Mouse (Mus musculus) liver, embryonic 12.5 days (tissue): Measurements from ENCODE around the gene Tomt. TPM values are rescaled to one million over a fixed set of nuclear protein-coding genes. Genes with fewer than 3 reads are reported as not detected.

Experiments used
- ATAC-seq: fragments of 200-750 bp; cut with Nextera tagmentation; 2 replicates; pipeline ENCODE4 v1.8.0; 2017; ENCODE audit warnings: moderate number of reproducible peaks, mild to moderate bottlenecking, moderate library complexity
- H3K27ac ChIP-seq: fragments of 300-500 bp; sonication (generic); 2 replicates; pipeline ENCODE4 v1.5.1; 2016; ENCODE audit warnings: mild to moderate bottlenecking
- H3K27me3 ChIP-seq: fragments of 300-500 bp; sonication (generic); replicated peaks from 2 replicates; pipeline ENCODE4 v1.6.1; 2016; ENCODE audit warnings: mild to moderate bottlenecking, moderate library complexity
- H3K36me3 ChIP-seq: fragments of 300-500 bp; sonication (generic); 2 replicates; pipeline ENCODE4 v1.6.1; 2016; ENCODE audit warnings: mild to moderate bottlenecking, moderate library complexity
- H3K4me1 ChIP-seq: fragments of 300-500 bp; sonication (generic); 2 replicates; pipeline ENCODE4 v1.6.1; 2016
- H3K4me2 ChIP-seq: fragments of 300-500 bp; sonication (generic); 2 replicates; pipeline ENCODE4 v1.6.1; 2016; ENCODE audit warnings: mild to moderate bottlenecking, moderate library complexity
- H3K4me3 ChIP-seq: fragments of 300-500 bp; sonication (generic); 2 replicates; pipeline ENCODE4 v1.5.1; 2016; ENCODE audit warnings: mild to moderate bottlenecking, moderate library complexity
- H3K9ac ChIP-seq: fragments of 300-500 bp; sonication (generic); 2 replicates; pipeline ENCODE4 v1.6.1; 2016; ENCODE audit warnings: mild to moderate bottlenecking, moderate library complexity
- H3K9me3 ChIP-seq: fragments of 300-500 bp; sonication (generic); replicated peaks from 2 replicates; pipeline ENCODE4 v1.6.1; 2016; ENCODE audit warnings: mild to moderate bottlenecking, moderate library complexity
- WGBS: fragments of 180-500 bp; shearing (Covaris S2); methylation state at CpG from one replicate; pipeline ENCODE4 v1.1.7; 2016; ENCODE audit not compliant: insufficient replicate concordance; 5-methylcytosine and 5-hydroxymethylcytosine counted together
- polyA plus RNA-seq: library from polyadenylated mRNA; unstranded; fragments of >200 nt; fragmentation: Nextera tagmentation; extraction: Ambion mirVana; gene quantifications from 2 replicates; pipeline ENCODE4 v1.2.1, GENCODE M21; 2016

Tomt gene
- polyA plus RNA-seq, 1 experiment from 2014 or later, result 0.30 TPM

DNA sequence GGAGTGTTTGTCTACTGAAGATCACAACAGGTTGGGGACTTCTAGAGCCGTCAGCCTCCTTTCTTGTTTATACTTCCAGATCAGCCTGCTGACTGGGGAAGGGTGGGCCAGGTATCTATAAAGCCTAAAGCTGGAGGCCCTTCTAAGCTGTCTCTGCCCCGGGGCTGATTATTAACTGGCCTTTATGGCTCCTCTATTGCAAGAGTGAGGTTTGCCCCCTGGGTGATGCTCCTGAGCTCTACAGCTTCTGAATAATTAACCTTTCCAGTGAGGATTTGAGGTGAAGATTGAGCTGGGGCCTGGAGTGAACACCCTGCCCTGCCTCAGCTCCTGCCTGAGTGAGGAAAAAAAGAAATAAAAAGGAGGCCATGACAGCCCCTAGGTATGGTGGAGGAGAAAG, 35.5 kb downstream of the Tomt start, which contains the start of gene Folr1:
Gene Folr1 (minus strand): TSS at position 160 of the 400 bp plus-strand sequence.
- Histone ChIP-seq H3K27ac (no peak within 1 kb of the TSS), H3K4me3 (no peak within 1 kb of the TSS), H3K9me3 (no peaks in the 10 kb centered on the region), H3K36me3 (no peaks in the 10 kb centered on the region), H3K4me1 (no peaks in the 10 kb centered on the region), H3K4me2 (no peak within 1 kb of the TSS), H3K9ac (no peak within 1 kb of the TSS), H3K27me3 (0 out of 2 replicates have a peak, but pooled peaks cover 4% of the 10 kb centered on the region)
- ATAC-seq, result no peak
- WGBS, result 60% methylated on average over 2 of the region's 2 CpGs

DNA sequence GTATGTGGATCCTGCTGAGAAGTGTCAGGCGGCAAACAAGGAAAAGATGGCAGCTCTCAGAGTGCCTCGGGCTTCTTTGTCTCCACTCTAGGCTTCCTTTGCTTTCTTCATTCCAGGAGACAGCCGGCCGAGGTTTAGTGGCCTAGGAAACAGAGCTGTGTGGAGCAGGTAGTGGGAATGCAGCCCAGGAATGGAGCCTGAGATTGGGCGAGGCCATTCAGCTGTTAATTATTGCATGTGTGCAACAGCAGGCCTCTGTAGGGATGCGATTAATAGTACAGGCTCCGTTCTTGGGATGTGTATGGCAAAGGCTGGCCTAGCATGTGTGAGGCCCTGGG, 37.0 kb downstream of the Tomt start:
- no peak overlapping the region for H3K4me2 ChIP-seq
- no peak overlapping the region for H3K27ac ChIP-seq
- 65% methylated on average over 7 of the region's 7 CpGs for WGBS
- 0 out of 2 replicates have a peak, but pooled peaks cover 4% of the 10 kb centered on the region for H3K27me3 ChIP-seq
- H3K4me1 ChIP-seq, result no peaks in the 10 kb centered on the region
- no peaks in the 10 kb centered on the region for H3K9me3 ChIP-seq
- H3K36me3 ChIP-seq, result no peaks in the 10 kb centered on the region
- H3K4me3 ChIP-seq, result no peak overlapping the region
- no peak overlapping the region for H3K9ac ChIP-seq
- no peak for ATAC-seq

DNA sequence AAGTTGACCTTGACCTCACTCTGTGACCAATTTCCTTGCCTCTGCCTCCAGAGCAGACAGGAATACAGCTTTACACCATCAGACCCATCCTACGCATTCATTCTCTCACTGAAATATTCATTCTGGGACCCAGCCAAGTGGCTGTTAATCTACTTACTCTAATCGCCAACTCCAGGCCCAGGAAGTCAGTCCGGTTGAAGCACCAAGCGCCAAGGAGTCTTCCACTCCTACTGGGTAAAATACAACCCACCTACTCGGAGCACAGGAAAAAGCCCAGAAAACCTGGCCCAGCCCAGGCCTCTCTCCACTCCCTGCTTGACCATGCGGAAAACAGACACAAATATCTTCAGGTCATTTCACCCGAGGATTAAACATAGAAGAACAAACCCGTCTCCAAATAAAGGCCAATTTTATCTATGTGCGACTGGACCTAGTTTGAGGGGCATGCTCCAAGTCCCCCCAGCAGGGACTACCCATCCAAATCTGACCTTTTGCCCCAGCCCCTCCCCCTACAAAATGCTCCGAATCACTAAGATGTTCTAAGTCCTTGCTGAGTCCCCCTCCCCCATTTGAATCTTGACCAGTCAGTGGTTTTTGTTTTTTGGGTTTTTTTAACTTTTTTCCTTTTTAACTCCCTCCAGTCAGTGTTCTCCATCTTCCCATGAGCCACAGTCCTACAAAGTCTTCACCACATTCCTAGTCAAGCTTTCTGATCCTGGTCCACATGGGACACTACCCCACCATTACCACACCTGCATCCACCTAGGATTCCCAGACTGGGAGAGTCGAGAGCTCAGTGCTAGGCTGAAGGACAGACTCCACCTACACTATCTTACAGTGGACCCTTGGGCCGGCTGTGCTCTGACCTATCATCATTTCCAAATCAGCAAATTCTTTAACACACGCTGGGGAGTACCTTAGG, 37.7 kb downstream of the Tomt start:
- ATAC-seq, result no peak
- H3K27ac ChIP-seq, result no peak overlapping the region
- 64% methylated on average over 13 of the region's 13 CpGs for WGBS

DNA sequence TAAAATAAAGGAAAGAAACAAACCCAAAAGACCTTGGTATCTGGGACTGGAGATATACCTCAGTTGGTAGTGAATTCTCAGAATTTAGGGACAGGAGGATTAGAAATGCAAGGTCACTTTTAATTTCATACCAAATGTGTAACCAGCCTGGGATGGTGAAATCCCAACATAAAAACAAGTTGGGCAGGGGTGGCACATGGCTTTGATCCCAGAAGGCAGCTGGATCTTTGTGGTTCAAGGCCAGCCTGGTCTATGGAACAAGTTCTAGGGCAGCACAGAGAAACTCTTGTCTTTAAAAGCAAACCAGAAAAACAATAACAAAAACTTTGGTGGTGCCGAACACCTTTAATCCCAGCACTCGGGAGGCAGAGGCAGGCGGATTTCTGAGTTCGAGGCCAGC, 38.7 kb downstream of the Tomt start:
- Histone ChIP-seq H3K9ac (no peak overlapping the region), H3K36me3 (no peaks in the 10 kb centered on the region), H3K27me3 (0 out of 2 replicates have a peak, but pooled peaks cover 4% of the 10 kb centered on the region), H3K27ac (no peak overlapping the region), H3K4me1 (no peaks in the 10 kb centered on the region), H3K4me3 (no peak overlapping the region), H3K4me2 (no peak overlapping the region), H3K9me3 (no peaks in the 10 kb centered on the region)
- no peak for ATAC-seq
- WGBS, result 80% methylated on average over 4 of the region's 4 CpGs

More for the DNA sequence above, 37.7 kb downstream of the Tomt start:
- H3K27me3 ChIP-seq, result 0 out of 2 replicates have a peak, but pooled peaks cover 4% of the 10 kb centered on the region
- H3K4me1 ChIP-seq, result no peaks in the 10 kb centered on the region
- H3K9ac ChIP-seq, result no peak overlapping the region
- H3K4me3 ChIP-seq, result no peak overlapping the region
- H3K36me3 ChIP-seq, result no peaks in the 10 kb centered on the region
- no peak overlapping the region for H3K4me2 ChIP-seq
- no peaks in the 10 kb centered on the region for H3K9me3 ChIP-seq

DNA sequence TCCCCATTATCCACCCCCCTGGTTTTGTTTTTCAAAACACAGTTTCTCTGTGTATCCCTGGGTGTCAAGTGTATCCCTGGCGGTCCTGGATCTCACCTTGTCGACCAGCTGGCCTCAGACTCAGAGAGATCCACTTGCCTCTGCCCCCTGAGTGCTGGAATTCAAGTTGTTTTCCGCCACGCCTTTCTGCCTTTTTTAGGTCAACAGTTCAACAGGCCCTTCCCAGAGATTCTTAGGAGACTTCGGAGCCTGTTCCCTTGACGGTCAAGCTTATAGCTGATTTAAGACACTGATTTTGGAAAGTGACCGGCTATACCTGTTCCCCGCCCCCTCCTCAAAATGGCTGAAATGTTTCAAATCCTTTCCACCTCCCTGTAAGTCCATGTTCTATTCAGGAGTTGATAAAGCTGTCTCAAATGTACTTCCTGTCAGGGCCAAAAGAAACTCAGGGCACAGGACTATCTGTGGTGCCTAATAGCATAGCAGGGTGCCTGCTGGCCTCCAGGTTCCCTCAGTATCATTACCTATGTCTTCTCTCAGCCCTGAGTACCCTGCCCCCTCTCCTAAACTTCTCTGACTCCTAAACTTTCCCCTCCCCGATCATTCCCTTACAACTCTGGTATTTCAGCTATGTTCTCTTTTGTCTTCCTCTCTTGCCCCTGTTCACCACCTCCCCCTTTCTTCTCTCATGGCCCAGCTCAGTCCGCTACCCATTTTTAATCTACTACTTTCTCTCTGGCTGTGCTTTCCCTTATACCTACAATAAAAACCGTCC, 39.5 kb downstream of the Tomt start:
- H3K9me3 ChIP-seq, result no peaks in the 10 kb centered on the region
- no peak for ATAC-seq
- 0 out of 2 replicates have a peak, but pooled peaks cover 4% of the 10 kb centered on the region for H3K27me3 ChIP-seq
- H3K36me3 ChIP-seq, result no peaks in the 10 kb centered on the region
- no peak overlapping the region for H3K4me3 ChIP-seq
- 71% methylated on average over 11 of the region's 11 CpGs for WGBS
- no peak overlapping the region for H3K4me2 ChIP-seq
- H3K4me1 ChIP-seq, result no peaks in the 10 kb centered on the region
- H3K27ac ChIP-seq, result no peak overlapping the region
- H3K9ac ChIP-seq, result no peak overlapping the region

DNA sequence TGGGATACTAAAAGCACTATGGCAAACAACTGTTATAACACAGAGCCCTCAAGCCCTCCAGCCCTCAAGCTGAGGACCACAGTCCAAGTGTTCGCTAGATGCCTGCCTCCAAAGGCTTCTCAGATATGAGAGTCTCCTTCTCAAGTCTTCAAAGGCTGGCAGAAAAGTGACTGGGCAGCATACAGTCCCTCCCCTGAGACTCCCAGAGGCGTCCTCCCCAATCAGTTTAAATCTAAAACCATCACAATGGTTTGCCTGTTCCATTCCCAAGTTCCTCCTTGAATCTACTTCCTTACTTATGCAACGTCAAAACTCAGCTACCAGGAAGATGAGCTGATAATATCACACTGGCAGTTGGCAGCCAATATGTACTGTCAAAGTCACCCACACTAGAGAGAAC, 42.7 kb downstream of the Tomt start, which contains the start of gene Anapc15:
Gene Anapc15 (plus strand): TSS at position 301 of the 400 bp plus-strand sequence.
- Histone ChIP-seq H3K36me3 (no peaks in the 10 kb centered on the region), H3K9ac (no peak within 1 kb of the TSS)
- ATAC-seq, result no peak

DNA sequence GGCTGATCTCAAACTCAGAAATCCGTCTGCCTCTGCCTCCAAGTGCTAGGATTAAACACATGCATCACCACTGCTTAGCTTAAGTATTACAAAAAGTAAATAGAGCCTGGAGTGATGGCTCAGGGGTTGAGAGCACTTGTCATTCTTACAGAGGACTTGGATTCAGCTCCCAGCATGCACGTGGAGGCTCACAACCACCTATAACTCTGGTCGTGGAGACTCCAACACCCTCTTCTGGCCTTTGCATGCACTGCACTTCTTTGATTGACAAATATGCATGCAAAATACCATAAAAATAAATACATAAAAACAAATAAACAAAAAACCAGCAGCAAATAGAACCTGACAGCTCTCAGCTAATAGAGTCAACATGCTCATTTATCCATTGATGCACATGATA, 43.9 kb downstream of the Tomt start:
- Histone ChIP-seq H3K9ac (no peak overlapping the region), H3K4me1 (no peaks in the 10 kb centered on the region), H3K36me3 (no peaks in the 10 kb centered on the region), H3K4me2 (no peak overlapping the region), H3K4me3 (no peak overlapping the region), H3K27me3 (no peaks in the 10 kb centered on the region), H3K9me3 (no peaks in the 10 kb centered on the region), H3K27ac (no peak overlapping the region)
- no peak for ATAC-seq
- 58% methylated on average over 3 of the region's 3 CpGs for WGBS

More for the DNA sequence above, 42.7 kb downstream of the Tomt start, which contains the start of gene Anapc15:
- Histone ChIP-seq H3K4me3 (no peak within 1 kb of the TSS), H3K4me1 (no peaks in the 10 kb centered on the region), H3K9me3 (no peaks in the 10 kb centered on the region), H3K27me3 (no peaks in the 10 kb centered on the region), H3K27ac (no peak within 1 kb of the TSS), H3K4me2 (no peak within 1 kb of the TSS)
- 45% methylated on average over 3 of the region's 3 CpGs for WGBS

DNA sequence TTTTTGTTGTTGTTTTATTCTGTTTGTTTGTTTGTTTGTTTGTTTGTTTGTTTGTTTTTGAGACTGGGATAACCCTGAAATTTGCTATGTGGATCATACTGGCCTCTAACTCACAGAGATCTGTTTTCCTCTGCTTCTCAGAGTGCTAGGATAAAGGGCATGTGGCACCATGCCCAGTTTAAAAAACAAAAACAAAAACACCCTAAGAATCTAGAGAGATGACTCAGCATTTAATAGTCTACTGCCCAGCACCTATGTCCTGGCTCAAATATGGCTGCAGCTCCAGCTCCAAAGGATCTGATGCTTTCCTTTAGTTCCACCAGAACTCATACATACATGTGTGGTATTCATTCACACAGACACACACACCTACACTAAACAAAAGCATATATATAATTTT, 45.2 kb downstream of the Tomt start:
- H3K9ac ChIP-seq, result no peak overlapping the region
- H3K4me2 ChIP-seq, result no peak overlapping the region
- no peak overlapping the region for H3K27ac ChIP-seq
- H3K4me1 ChIP-seq, result no peaks in the 10 kb centered on the region
- no peaks in the 10 kb centered on the region for H3K36me3 ChIP-seq
- ATAC-seq, result no peak
- H3K4me3 ChIP-seq, result no peak overlapping the region
- H3K27me3 ChIP-seq, result peaks cover 4% of the 10 kb centered on the region; the same call in 1 of the 2 replicates
- H3K9me3 ChIP-seq, result no peaks in the 10 kb centered on the region

DNA sequence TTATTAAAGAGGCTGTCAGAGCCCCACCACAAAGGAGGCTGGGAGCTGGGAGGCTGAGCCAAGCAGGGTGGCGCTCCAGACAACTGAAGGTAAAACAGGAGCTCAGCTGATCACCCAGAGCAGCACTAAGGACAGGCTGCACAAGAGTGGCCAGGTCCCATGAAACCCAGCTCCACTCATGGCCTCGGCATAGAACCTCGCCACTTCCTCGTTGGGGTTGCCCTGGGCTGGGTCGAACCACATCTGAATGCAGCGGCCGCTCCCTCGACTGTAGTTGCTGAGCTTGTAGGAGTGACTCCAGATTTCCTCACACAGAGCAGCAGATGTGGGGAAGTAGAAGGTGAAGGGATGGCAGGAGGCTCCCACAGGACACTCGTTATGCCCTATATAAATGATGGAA, 47.8 kb downstream of the Tomt start:
- no peaks in the 10 kb centered on the region for H3K9me3 ChIP-seq
- H3K4me1 ChIP-seq, result no peaks in the 10 kb centered on the region

DNA sequence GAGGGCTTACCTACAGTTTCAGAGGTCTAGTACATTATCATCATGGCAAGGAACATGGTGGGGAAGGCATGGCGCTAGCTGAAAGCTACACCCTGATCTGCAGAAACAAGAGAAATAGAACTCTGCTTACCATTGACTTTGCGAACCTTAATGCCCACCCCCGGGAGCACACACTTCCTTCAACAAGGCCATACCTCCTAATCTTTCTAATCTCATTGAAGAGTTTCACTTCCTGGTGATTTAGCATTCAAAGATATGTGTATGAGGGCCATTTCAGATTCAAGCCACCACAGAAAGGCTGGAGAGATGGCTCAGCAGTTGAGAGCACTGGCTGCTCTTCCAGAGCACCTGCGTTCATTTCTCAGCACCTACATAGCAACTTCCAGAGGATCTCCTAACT, 49.1 kb downstream of the Tomt start, which contains the start of gene Folr2:
Gene Folr2 (minus strand): TSS at position 101 of the 400 bp plus-strand sequence.
- WGBS, result 79% methylated on average over 4 of the region's 4 CpGs
- Histone ChIP-seq H3K27me3 (peaks cover 4% of the 10 kb centered on the region; the same call in 1 of the 2 replicates), H3K4me3 (no peak within 1 kb of the TSS), H3K36me3 (no peaks in the 10 kb centered on the region), H3K4me2 (no peak within 1 kb of the TSS), H3K4me1 (no peaks in the 10 kb centered on the region), H3K9ac (no peak within 1 kb of the TSS), H3K27ac (no peak within 1 kb of the TSS), H3K9me3 (no peaks in the 10 kb centered on the region)
- ATAC-seq, result no peak

More for the DNA sequence above, 47.8 kb downstream of the Tomt start:
- Histone ChIP-seq H3K27me3 (peaks cover 4% of the 10 kb centered on the region; the same call in 1 of the 2 replicates), H3K36me3 (no peaks in the 10 kb centered on the region), H3K27ac (no peak overlapping the region), H3K4me2 (no peak overlapping the region), H3K4me3 (no peak overlapping the region), H3K9ac (no peak overlapping the region)
- ATAC-seq, result no peak
- whole genome bisulfite sequencing, result 60% methylated on average over 9 of the region's 9 CpGs

DNA sequence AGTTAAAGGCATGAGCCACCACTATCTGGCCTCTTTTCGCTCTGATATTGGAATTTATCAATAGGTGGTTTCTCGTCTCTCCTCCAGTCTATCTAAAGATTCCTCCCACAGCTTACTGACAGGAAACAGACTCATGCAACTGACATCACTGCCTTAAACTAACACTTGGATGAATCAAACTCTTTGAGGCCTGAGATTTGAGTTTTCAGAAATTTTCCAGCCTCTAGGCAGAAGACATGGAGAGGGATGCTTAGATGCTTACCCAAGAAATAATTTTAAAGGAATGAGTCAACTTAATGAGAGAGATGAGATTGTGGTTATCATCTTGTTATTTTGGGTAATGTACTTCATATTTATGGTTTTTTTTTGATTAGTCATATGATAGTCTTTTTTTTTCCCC, 52.3 kb downstream of the Tomt start:
- Histone ChIP-seq H3K27ac (no peak overlapping the region), H3K4me1 (no peaks in the 10 kb centered on the region), H3K9me3 (no peaks in the 10 kb centered on the region), H3K4me3 (no peak overlapping the region), H3K4me2 (no peak overlapping the region), H3K36me3 (no peaks in the 10 kb centered on the region), H3K27me3 (peaks cover 7% of the 10 kb centered on the region; the same call in 1 of the 2 replicates), H3K9ac (no peak overlapping the region)
- WGBS, result 33% methylated on average over 2 of the region's 2 CpGs
- ATAC-seq, result no peak

DNA sequence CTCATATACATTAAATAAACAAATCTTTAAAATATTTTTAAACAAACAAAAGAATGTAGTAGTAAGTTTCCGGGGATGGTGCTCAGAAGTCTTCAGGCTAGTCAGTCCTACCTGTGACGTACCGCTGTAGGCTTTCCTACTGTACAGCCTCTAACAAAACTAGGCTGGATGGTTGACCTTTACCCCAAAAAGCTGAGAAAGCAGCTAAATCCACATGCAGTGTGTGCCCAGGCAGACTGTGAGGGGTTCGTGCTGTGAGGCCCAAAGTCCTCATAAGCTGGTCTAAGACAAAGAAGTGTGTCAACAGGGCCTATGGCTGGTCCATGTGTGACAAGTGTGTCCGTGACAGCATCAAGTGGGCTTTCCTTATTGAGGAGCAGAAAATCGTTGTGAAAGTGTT, 53.3 kb downstream of the Tomt start:
- 72% methylated on average over 6 of the region's 6 CpGs for WGBS

More for the DNA sequence above, 53.3 kb downstream of the Tomt start:
- Histone ChIP-seq H3K4me1 (no peaks in the 10 kb centered on the region), H3K9ac (no peak overlapping the region), H3K27ac (no peak overlapping the region), H3K9me3 (no peaks in the 10 kb centered on the region), H3K27me3 (peaks cover 7% of the 10 kb centered on the region; the same call in 1 of the 2 replicates), H3K36me3 (no peaks in the 10 kb centered on the region), H3K4me3 (no peak overlapping the region), H3K4me2 (no peak overlapping the region)
- no peak for ATAC-seq
